Mouse (Mus musculus) C3H10T1/2 (cell line): ENCODE measurements around the gene Zbtb5. TPM values are rescaled to one million over a fixed set of nuclear protein-coding genes. Genes with fewer than 3 reads are reported as not detected.

Experiments used
- polyA plus RNA-seq, 2 experiments: library from polyadenylated mRNA; unstranded; fragments of >200 nt; fragmentation: generic; extraction: Trizol; gene quantifications; one replicate each; pipeline ENCODE4 v1.2.1; 2012; ENCODE audit warnings: missing spikeins in 2 of 2

Gene Zbtb5
- 1 to 10 TPM; 1.1 to 8.7 TPM for polyA plus RNA-seq

DNA sequence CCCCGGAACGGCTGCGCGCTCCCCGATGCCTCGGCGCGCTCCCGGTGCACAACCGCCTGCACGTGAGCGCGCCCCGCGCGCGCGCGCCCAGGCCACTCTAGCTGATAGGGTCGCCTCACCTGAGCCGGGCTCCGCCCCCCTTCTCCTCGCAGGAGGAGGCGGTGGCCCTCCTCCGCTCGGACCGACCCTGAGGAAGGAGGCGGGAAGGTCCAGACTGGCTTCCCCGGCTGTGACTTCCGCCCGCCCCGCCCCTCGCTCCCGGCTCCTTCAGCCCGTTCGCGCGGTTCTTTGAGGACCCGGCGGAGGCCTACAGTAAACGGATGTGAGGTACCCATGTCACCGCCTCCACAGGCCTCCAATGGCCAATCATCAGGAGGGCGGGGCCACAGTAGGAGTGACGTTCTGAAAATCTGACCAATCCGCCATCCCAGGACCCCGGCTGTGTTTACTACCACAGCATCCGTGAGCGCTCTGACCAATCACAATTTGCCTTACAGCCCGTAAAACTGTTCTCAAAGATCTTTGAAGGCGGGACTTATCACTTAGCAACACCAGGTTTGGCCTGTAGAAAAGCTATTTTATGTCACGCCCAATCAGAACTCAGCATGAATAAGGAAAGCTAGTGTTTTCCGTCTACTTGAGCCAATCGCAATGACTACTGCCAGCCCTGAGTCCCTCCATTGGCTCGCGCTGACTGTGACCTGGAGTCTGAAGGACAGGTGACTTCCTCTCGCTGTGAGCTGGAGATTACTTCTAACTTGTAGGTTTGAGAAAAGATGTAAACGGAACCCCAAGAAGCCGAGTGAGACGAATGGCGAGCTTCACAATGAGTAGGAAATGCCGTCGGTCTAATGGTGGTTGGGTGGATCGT, at the start of gene Zbtb5:
TSS of gene Zbtb5 (minus strand) at position 308 of the 871 bp plus-strand sequence.

DNA sequence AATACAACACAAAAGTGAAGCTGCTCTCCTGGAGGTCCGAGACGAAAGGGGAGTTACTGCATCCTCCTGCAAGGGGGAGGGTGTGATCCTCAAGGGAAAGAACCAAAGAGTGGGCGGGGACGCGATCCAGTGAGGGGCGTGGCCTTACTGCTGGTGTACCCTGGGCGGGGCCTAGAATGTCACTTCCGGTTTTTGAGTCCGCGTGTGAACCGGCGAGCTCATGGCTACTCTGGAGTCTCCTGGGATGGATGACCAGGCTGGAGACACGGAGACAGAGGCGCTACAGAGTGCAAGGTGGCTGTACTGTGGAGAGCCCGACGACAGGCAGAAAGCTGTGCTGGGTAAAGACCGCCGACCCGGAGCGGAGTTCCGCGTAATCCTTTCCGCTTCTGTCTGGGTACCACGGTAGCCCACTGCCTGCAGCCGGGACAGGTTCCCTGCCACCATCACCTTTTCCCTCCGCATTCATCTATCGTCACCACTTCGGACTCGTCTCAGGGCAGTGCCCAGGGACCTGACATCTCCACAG, 6.3 kb upstream of the Zbtb5 start, which contains the start of gene Polr1e:
TSS of gene Polr1e (plus strand) at position 132 of the 529 bp plus-strand sequence.

DNA sequence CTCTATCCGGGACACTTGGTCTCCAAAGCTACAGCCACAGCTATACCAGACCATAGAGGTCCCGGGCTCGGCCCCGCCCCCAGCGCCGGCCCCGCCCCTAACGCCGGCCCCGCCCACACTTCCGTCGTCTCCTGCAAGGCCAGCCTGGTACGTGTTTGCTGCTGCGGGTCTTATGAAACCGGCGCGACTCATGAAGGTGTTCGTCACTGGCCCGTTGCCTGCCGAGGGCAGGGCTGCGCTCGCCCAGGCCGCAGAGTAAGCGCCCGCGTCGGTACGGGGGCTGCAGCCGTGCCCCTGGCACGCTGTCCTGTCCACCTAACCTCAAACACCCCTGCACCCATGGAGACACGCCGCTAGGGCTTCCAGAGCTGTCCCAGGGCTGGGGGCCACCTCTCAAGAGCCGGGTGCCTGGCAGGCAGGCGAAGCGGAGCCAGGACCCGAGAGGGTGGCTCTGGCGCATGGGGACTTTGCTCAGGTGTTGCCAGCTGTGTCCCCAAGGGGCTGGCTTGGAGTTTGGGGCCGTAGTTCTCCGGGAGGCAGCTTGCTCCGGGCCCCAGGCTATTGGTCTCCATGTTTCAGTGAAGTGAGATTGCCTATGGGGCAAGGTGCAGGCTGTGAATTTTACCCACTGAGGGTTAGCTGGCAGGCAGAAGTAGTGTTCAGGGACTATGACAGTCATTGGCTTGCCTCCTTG, 30.8 kb downstream of the Zbtb5 start, which contains the start of gene Grhpr:
TSS of gene Grhpr (plus strand) at position 116 of the 694 bp plus-strand sequence.

Other genes with a start within 250 kb of the Zbtb5 start
- 10 to 100 TPM; 53.9 to 63.5 TPM for gene Grhpr, start 31.0 kb downstream of the Zbtb5 start, polyA plus RNA-seq
- 10 to 100 TPM; 11.5 to 18.4 TPM for gene Polr1e, start 6.2 kb upstream of the Zbtb5 start, polyA plus RNA-seq
- 10 to 100 TPM in 1 of 2 experiments, 1 to 10 TPM in 1; 2.5 to 17.1 TPM for gene Fbxo10, start 72.2 kb upstream of the Zbtb5 start, polyA plus RNA-seq
- 100 to 1,000 TPM; 199 to 201 TPM for gene Tomm5, start 95.7 kb upstream of the Zbtb5 start, polyA plus RNA-seq
- not detected for gene Frmpd1, start 172.5 kb upstream of the Zbtb5 start, polyA plus RNA-seq